Mouse (Mus musculus) bone marrow, adult 2 months (tissue): ENCODE data around the gene Fgfr2.

Experiments used
- CTCF ChIP-seq: fragments of 200-500 bp; IDR thresholded peaks from 2 replicates; pipeline ENCODE4 v1.5.1; 2011; ENCODE audit warnings: low read length, control low read depth; ENCODE audit not compliant: control insufficient read depth, insufficient read depth
- POLR2A ChIP-seq: fragments of 200-500 bp; IDR thresholded peaks from 2 replicates; pipeline ENCODE4 v1.6.1; 2011; ENCODE audit warnings: low read depth, mild to moderate bottlenecking, control low read depth, low read length, borderline replicate concordance; ENCODE audit not compliant: control insufficient read depth

DNA sequence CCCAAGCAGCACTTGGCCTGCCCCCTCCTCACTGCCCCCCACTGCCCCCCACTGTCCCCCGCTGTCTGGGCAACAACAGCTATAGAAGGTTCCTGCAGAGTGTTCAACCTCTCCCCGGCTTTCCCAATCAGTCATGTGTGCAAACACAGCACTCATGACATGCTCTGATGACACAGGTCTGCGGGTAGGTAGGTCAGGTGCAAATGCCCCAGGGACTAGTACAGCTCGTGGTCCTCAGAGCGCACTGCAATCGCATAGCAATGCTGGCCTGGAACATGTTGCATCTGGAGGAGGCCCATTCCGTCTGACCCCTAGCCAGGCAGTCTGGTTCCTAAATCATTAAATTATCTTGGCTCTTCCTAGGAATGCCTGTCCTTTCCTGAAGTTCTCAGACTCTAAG lies 2333.7 kb downstream of the Fgfr2 start:
- no peak for TF ChIP-seq CTCF
- TF ChIP-seq POLR2A = no peak
